Mouse (Mus musculus) E14TG2a.4 (cell line): Measurements from ENCODE around the gene Gm7929.
"Not testable (repeated sequence)": the region's sequence is repeated elsewhere in the genome, so short reads cannot be mapped to it uniquely, and the experiment has no call there.

Experiments
- H3K27me3 ChIP-seq: 2 replicates; pipeline ENCODE4 v1.6.1; 2014; ENCODE audit warnings: low read length, control low read depth; ENCODE audit not compliant: insufficient read depth
- H3K36me3 ChIP-seq: 2 replicates; pipeline ENCODE4 v1.6.1; 2014; ENCODE audit warnings: low read length, control low read depth; ENCODE audit not compliant: insufficient read depth
- H3K4me1 ChIP-seq: replicated peaks from 2 replicates; pipeline ENCODE4 v1.6.1; 2014; ENCODE audit warnings: low read depth, low read length, control low read depth
- H3K4me3 ChIP-seq: replicated peaks from 2 replicates; pipeline ENCODE4 v1.5.1; 2014; ENCODE audit warnings: mild to moderate bottlenecking, low read length
- H3K9me3 ChIP-seq: 2 replicates; pipeline ENCODE4 v1.6.1; 2014; ENCODE audit warnings: low read length, control low read depth

The Gm7929 gene

GRCm38 (mm10) chr14:41750514-41750913, at the start of gene Gm7929:
Gm7929 (minus strand) TSS chr14:41750614.
- not testable (repeated sequence) for H3K4me3 ChIP-seq, H3K36me3 ChIP-seq, H3K4me1 ChIP-seq, H3K27me3 ChIP-seq, H3K9me3 ChIP-seq

GRCm38 (mm10) chr14:41772341-41772740, 21.9 kb upstream of the Gm7929 start, which contains the start of gene Gm47189:
Gm47189 (minus strand) TSS chr14:41772441.
- H3K27me3 ChIP-seq, H3K4me1 ChIP-seq, H3K36me3 ChIP-seq, H3K9me3 ChIP-seq, H3K4me3 ChIP-seq: not testable (repeated sequence)

GRCm38 (mm10) chr14:41755931-41756330, 5.5 kb upstream of the Gm7929 start:
- not testable (repeated sequence) for H3K9me3 ChIP-seq, H3K27me3 ChIP-seq, H3K4me3 ChIP-seq, H3K4me1 ChIP-seq, H3K36me3 ChIP-seq

- H3K9me3 ChIP-seq, H3K27me3 ChIP-seq, H3K4me1 ChIP-seq, H3K36me3 ChIP-seq: not testable (repeated sequence)
- H3K4me3 ChIP-seq: peak overlapping the region; percentile 57; the same call in 1 of the 2 replicates
Measured at GRCm38 (mm10) chr14:41723437-41723836, 27.0 kb downstream of the Gm7929 start.

DNA sequence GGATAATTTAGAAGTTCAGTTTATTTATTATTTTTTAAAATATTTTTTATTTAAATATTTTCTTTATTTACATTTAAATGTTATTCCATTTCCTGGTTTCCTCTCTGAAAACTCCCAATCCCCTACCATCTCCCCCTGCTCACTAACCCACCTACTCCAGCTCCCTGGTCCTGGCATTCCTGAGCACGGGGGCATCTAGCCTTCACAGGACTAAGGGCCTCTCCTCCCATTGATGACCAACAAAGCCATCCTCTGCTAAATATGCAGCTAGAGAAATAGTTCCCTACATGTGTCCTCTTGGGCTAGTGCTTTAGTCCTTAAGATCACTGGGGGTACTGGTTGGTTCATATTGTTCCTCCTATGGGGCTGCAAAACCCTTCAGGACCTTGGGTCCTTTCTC, 33.2 kb downstream of the Gm7929 start:
- H3K36me3 ChIP-seq, H3K4me3 ChIP-seq, H3K27me3 ChIP-seq, H3K9me3 ChIP-seq, H3K4me1 ChIP-seq: not testable (repeated sequence)

- not testable (repeated sequence) for H3K4me3 ChIP-seq, H3K27me3 ChIP-seq, H3K4me1 ChIP-seq, H3K9me3 ChIP-seq, H3K36me3 ChIP-seq
Measured at GRCm38 (mm10) chr14:41701785-41702184, 48.6 kb downstream of the Gm7929 start, which contains the start of gene Gm8068. Gm8068 (minus strand) TSS chr14:41701885.
